In genomic region chr9:24775567-24775966, GRCm38 (mm10) we compare ENCODE assay signal across 35 mouse cellular contexts. TPM values are rescaled to one million over a fixed set of nuclear protein-coding genes. Genes with fewer than 3 reads are reported as not detected.
DNase-seq lines count a peak whose midpoint lies in the region; ATAC-seq and TF ChIP-seq lines count a peak whose summit lies in the region.
"Had no signal": no experiment of that assay in that cellular context is flagged by ENCODE, and none has a peak within 500 bp of the region (broad histone marks: within the 10 kb centered on the region; RNA-seq: fewer than 3 reads in every experiment).

No protein-coding gene starts in this region.

- no peak for TF ChIP-seq EP300 in heart, adult 2 months (IDR thresholded peaks at IDR 0.05; ENCODE audit: insufficient read depth, low read depth, low read length)
- TF ChIP-seq EP300 in heart, postnatal 0 days (IDR thresholded peaks at IDR 0.05; ENCODE audit: low read depth): no peak

- no peaks in the 10 kb centered on the region; the same call in 1 of the 2 replicates for H3K27me3 ChIP-seq in heart, adult 2 months (ENCODE audit: control insufficient read depth, insufficient read depth, low read length)
- H3K27me3 ChIP-seq in hindbrain, embryonic 10.5 days (ENCODE audit: insufficient read depth, poor library complexity, severe bottlenecking): peaks cover 100% of the 10 kb centered on the region
- H3K27me3 ChIP-seq in hindbrain, embryonic 16.5 days (replicated peaks; ENCODE audit: control insufficient read depth, insufficient read depth, low read length): peaks cover 57% of the 10 kb centered on the region
- H3K27me3 ChIP-seq in heart, embryonic 14.5 days (ENCODE audit: control insufficient read depth, insufficient read depth, low read length): no peaks in the 10 kb centered on the region
- 0 out of 2 replicates have a peak, but pooled peaks cover 5% of the 10 kb centered on the region for H3K27me3 ChIP-seq in heart, postnatal 0 days (ENCODE audit: control insufficient read depth, insufficient read depth, low read length)

- 63% methylated on average over 1 of the region's 1 CpGs for WGBS in heart, adult 2 months
- 11% methylated on average over 1 of the region's 1 CpGs for WGBS in hindbrain, embryonic 10.5 days
- WGBS in hindbrain, embryonic 16.5 days: 13% methylated on average over 1 of the region's 1 CpGs
- 11% methylated on average over 1 of the region's 1 CpGs for WGBS in heart, embryonic 14.5 days
- WGBS in heart, postnatal 0 days: 26% methylated on average over 1 of the region's 1 CpGs

- no peaks in the 10 kb centered on the region for H3K79me2 ChIP-seq in heart, adult 2 months (replicated peaks; ENCODE audit: control insufficient read depth, insufficient read depth, low read length)

- H3K9ac ChIP-seq in heart, adult 2 months (ENCODE audit: low read depth, low read length): no peak overlapping the region
- H3K9ac ChIP-seq in hindbrain, embryonic 16.5 days (ENCODE audit: low read depth, low read length): no peak overlapping the region
- H3K9ac ChIP-seq in heart, embryonic 14.5 days (ENCODE audit: low read length): peak overlapping the region; percentile 100
- no peak overlapping the region for H3K9ac ChIP-seq in heart, postnatal 0 days (replicated peaks; ENCODE audit: low read depth, low read length)
- H3K9ac ChIP-seq: hindbrain, embryonic 12.5 days; liver, embryonic 14.5 days; neural tube, embryonic 12.5 days had no signal

- H3K9me3 ChIP-seq in hindbrain, embryonic 10.5 days: no peaks in the 10 kb centered on the region
- no peaks in the 10 kb centered on the region for H3K9me3 ChIP-seq in hindbrain, embryonic 16.5 days (ENCODE audit: control insufficient read depth, low read length)
- no peaks in the 10 kb centered on the region for H3K9me3 ChIP-seq in heart, embryonic 14.5 days (ENCODE audit: control insufficient read depth, low read length)
- H3K9me3 ChIP-seq in heart, postnatal 0 days (replicated peaks; ENCODE audit: control insufficient read depth, low read length): no peaks in the 10 kb centered on the region
- H3K9me3 ChIP-seq: hindbrain, embryonic 12.5 days; neural tube, embryonic 12.5 days had no signal

- no peak overlapping the region for H3K4me3 ChIP-seq in heart, adult 2 months
- no peak overlapping the region for H3K4me3 ChIP-seq in hindbrain, embryonic 10.5 days
- H3K4me3 ChIP-seq in hindbrain, embryonic 16.5 days (ENCODE audit: low read length): no peak overlapping the region
- H3K4me3 ChIP-seq in heart, embryonic 14.5 days (ENCODE audit: control insufficient read depth in 1 of 2, insufficient read depth in 1 of 2, low read depth in 1 of 2, low read length in 2 of 2): peak overlapping the region in 1 of 2 experiments; percentile 88; a peak in 2 of 4 replicates
- peak overlapping the region; percentile 64; the same call in 1 of the 2 replicates for H3K4me3 ChIP-seq in heart, postnatal 0 days (ENCODE audit: low read depth, low read length)
- H3K4me3 ChIP-seq: erythroblast, embryonic 14.5 days; hindbrain, embryonic 12.5 days; myocyte; neural tube, embryonic 12.5 days had no signal

- no peaks in the 10 kb centered on the region for H3K36me3 ChIP-seq in heart, adult 2 months (ENCODE audit: control insufficient read depth, insufficient read depth, low read length)
- no peaks in the 10 kb centered on the region for H3K36me3 ChIP-seq in hindbrain, embryonic 10.5 days
- no peaks in the 10 kb centered on the region for H3K36me3 ChIP-seq in hindbrain, embryonic 16.5 days (ENCODE audit: control insufficient read depth, insufficient read depth, low read length)
- H3K36me3 ChIP-seq in heart, embryonic 14.5 days (ENCODE audit: control insufficient read depth, insufficient read depth, low read length): peaks cover 12% of the 10 kb centered on the region; the same call in 1 of the 2 replicates
- no peaks in the 10 kb centered on the region for H3K36me3 ChIP-seq in heart, postnatal 0 days (replicated peaks; ENCODE audit: control insufficient read depth, insufficient read depth, low read length)
- H3K36me3 ChIP-seq: hindbrain, embryonic 12.5 days; neural tube, embryonic 12.5 days had no signal

- intact Hi-C loops in heart, adult 2 months (cut with DNase I): no loop called here
- intact Hi-C loops in heart, postnatal 36 days (cut with DNase I): loop anchor here (5.0 kb wide), 1 partner anchor 252 kb away; no protein-coding TSS in a partner anchor

- H3K27ac ChIP-seq in heart, adult 2 months: peak overlapping the region; percentile 93; the same call in 1 of the 2 replicates
- H3K27ac ChIP-seq in hindbrain, embryonic 10.5 days: no peak overlapping the region
- no peak overlapping the region for H3K27ac ChIP-seq in hindbrain, embryonic 16.5 days (ENCODE audit: low read depth, low read length)
- peak overlapping the region; percentile 97 to 99; a peak in 3 of 4 replicates for H3K27ac ChIP-seq in heart, embryonic 14.5 days (replicated peaks in 1 of 2; ENCODE audit: control insufficient read depth in 1 of 2, insufficient read depth in 1 of 2, low read depth in 2 of 2, low read length in 2 of 2)
- H3K27ac ChIP-seq in heart, postnatal 0 days (ENCODE audit: low read depth): peak overlapping the region; percentile 97
- H3K27ac ChIP-seq: hindbrain, embryonic 12.5 days; liver, embryonic 14.5 days; macrophage; neural tube, embryonic 12.5 days; stomach, postnatal 0 days had no signal

- TF ChIP-seq CTCF in heart, adult 2 months (IDR thresholded peaks at IDR 0.05): no peak
- TF ChIP-seq CTCF in heart, postnatal 0 days (IDR thresholded peaks at IDR 0.05; ENCODE audit: low read depth): no peak

- no peak for DNase-seq in heart, adult 2 months
- DNase-seq in heart, postnatal 36 days: no peak
- peak; percentile 18 for DNase-seq in hindbrain, embryonic 10.5 days (ENCODE audit: low spot score)
- peak; percentile 8 for DNase-seq in heart, postnatal 0 days (ENCODE audit: low spot score)
- DNase-seq in layer of hippocampus, postnatal 14 days (ENCODE audit: low spot score in 2 of 2): no peak
- DNase-seq: adrenal gland, postnatal 25 days; B cell, adult 2 months; cerebellum, adult 18-20 months; cerebellum, postnatal 14 days; gastrocnemius, postnatal 10 days; kidney, postnatal 14 days; layer of hippocampus, adult 9-11 months; liver; lung, adult 2 months; lung, postnatal 10 days; right cerebral cortex, postnatal 4 days; thymus, adult 18-20 months; thymus, postnatal 36 days had no signal

- H3K4me1 ChIP-seq in heart, adult 2 months (ENCODE audit: control insufficient read depth, insufficient read depth, low read length): peaks cover 2% of the 10 kb centered on the region
- H3K4me1 ChIP-seq in hindbrain, embryonic 10.5 days (replicated peaks): peaks cover 37% of the 10 kb centered on the region
- peaks cover 7% of the 10 kb centered on the region; the same call in 1 of the 2 replicates for H3K4me1 ChIP-seq in hindbrain, embryonic 16.5 days (ENCODE audit: control insufficient read depth, insufficient read depth, low read depth, low read length)
- peaks cover 10 to 34% of the 10 kb centered on the region in 2 experiments for H3K4me1 ChIP-seq in heart, embryonic 14.5 days (ENCODE audit: control insufficient read depth in 2 of 2, insufficient read depth in 2 of 2, low read length in 2 of 2)
- peaks cover 9% of the 10 kb centered on the region for H3K4me1 ChIP-seq in heart, postnatal 0 days (ENCODE audit: control insufficient read depth, insufficient read depth)

- ATAC-seq in hindbrain, embryonic 16.5 days: no peak
- ATAC-seq in heart, embryonic 14.5 days (ENCODE audit: insufficient number of reproducible peaks, insufficient read depth, low FRiP score, low read depth): no peak
- ATAC-seq in heart, postnatal 0 days (ENCODE audit: insufficient read depth, low read depth): no peak
- ATAC-seq: intestine, postnatal 0 days had no signal

- H3K4me2 ChIP-seq in hindbrain, embryonic 16.5 days (ENCODE audit: low read length): no peak overlapping the region
- H3K4me2 ChIP-seq in heart, embryonic 14.5 days (ENCODE audit: low read length): peak overlapping the region; percentile 92
- H3K4me2 ChIP-seq in heart, postnatal 0 days (ENCODE audit: low read depth, low read length): peak overlapping the region; percentile 66
- H3K4me2 ChIP-seq: hindbrain, embryonic 12.5 days; neural tube, embryonic 12.5 days had no signal

- TF ChIP-seq POLR2A in heart, adult 2 months (IDR thresholded peaks at IDR 0.05; ENCODE audit: insufficient read depth, low read depth, low read length): no peak

RNA-seq across cellular contexts. Expression of gene Tbx20, which starts 1.5 kb away (rescaled TPM):
- total RNA-seq in heart, adult 2 months (2021): 10 to 100 TPM; 83.0 to 83.2 TPM
- polyA plus RNA-seq in heart, adult 2 months (2012; rRNA removed): 33.9 and 45.2 TPM in 2 replicates
- 10 to 100 TPM; 69.2 to 97.3 TPM for total RNA-seq in heart, postnatal 36 days (2021)
- 3.3 and 4.3 TPM in 2 replicates for polyA plus RNA-seq in hindbrain, embryonic 10.5 days (2016; fragmentation: Nextera tagmentation; extraction: Ambion mirVana)
- 0.78 and 1.2 TPM in 2 replicates for polyA plus RNA-seq in hindbrain, embryonic 16.5 days (2015; fragmentation: Nextera tagmentation; extraction: Ambion mirVana)
- 69.0 and 80.6 TPM in 2 replicates for polyA plus RNA-seq in heart, embryonic 14.5 days (2014; fragmentation: Nextera tagmentation; extraction: Ambion mirVana)
- total RNA-seq in heart, postnatal 0 days (2014; rRNA removed; ENCODE audit: low replicate concordance): 500 and 554 TPM in 2 replicates
- polyA plus RNA-seq in heart, postnatal 0 days (2015; fragmentation: Nextera tagmentation; extraction: Ambion mirVana): 36.9 and 51.2 TPM in 2 replicates
- total RNA-seq in layer of hippocampus, postnatal 14 days (2021): not detected
- total RNA-seq: gastrocnemius, postnatal 10 days; granulocyte monocyte progenitor cell, adult 5-6 weeks; left cerebral cortex, adult 18-20 months; left cerebral cortex, postnatal 14 days; megakaryocyte-erythroid progenitor cell, adult 5-6 weeks had no signal
- polyA plus RNA-seq: cortical plate, adult 2 months; erythroblast, embryonic 14.5 days; intestine, postnatal 0 days; kidney, embryonic 14.5 days; macrophage; myocyte; spleen, adult 2 months; stomach, postnatal 0 days had no signal

Comparison
In these comparisons a context has a peak if more than half of its experiments do, and no peak if none do; other contexts are left out.
1. DNase-seq: peak in hindbrain, embryonic 10.5 days (single experiment) and heart, postnatal 0 days (single experiment); none in heart, adult 2 months (0 of 2), heart, postnatal 36 days (0 of 2) and layer of hippocampus, postnatal 14 days (0 of 2).
2. H3K27ac ChIP-seq: peak in heart, adult 2 months (single experiment), heart, embryonic 14.5 days (2 of 2) and heart, postnatal 0 days (single experiment); none in hindbrain, embryonic 10.5 days (single experiment) and hindbrain, embryonic 16.5 days (single experiment).